Mouse (Mus musculus): Measurements from ENCODE around the gene Tnni1.

The Tnni1 gene

GRCm38 (mm10) chr1:135766592-135767306, 12.5 kb upstream of the Tnni1 start:
- DNase-seq (ENCODE audit: low read depth, low spot score): no peak

GRCm38 (mm10) chr1:135767324-135767890, 11.8 kb upstream of the Tnni1 start:
- DNase-seq (ENCODE audit: low read depth, low spot score): no peak

- DNase-seq (ENCODE audit: low read depth, low spot score): no peak
Observed at GRCm38 (mm10) chr1:135768400-135768799, 10.8 kb upstream of the Tnni1 start.

GRCm38 (mm10) chr1:135770237-135770636, 9.0 kb upstream of the Tnni1 start:
- no peak for DNase-seq (ENCODE audit: low read depth, low spot score)

GRCm38 (mm10) chr1:135770896-135771572, 8.2 kb upstream of the Tnni1 start:
- DNase-seq (ENCODE audit: low read depth, low spot score): no peak

GRCm38 (mm10) chr1:135771573-135771970, 7.7 kb upstream of the Tnni1 start:
- DNase-seq (ENCODE audit: low read depth, low spot score): no peak

- no peak for DNase-seq (ENCODE audit: low read depth, low spot score)
Observed at GRCm38 (mm10) chr1:135776596-135776995, 2.6 kb upstream of the Tnni1 start.

- DNase-seq (ENCODE audit: low read depth, low spot score): no peak
Observed at GRCm38 (mm10) chr1:135777046-135777445, 2.2 kb upstream of the Tnni1 start.

GRCm38 (mm10) chr1:135780649-135781048, 1.4 kb downstream of the Tnni1 start:
- DNase-seq (ENCODE audit: low read depth, low spot score): no peak

GRCm38 (mm10) chr1:135781220-135781619, 2.0 kb downstream of the Tnni1 start:
- no peak for DNase-seq (ENCODE audit: low read depth, low spot score)

GRCm38 (mm10) chr1:135782816-135783215, 3.6 kb downstream of the Tnni1 start:
- no peak for DNase-seq (ENCODE audit: low read depth, low spot score)

- peak; percentile 69 for DNase-seq (ENCODE audit: low read depth, low spot score)
Observed at GRCm38 (mm10) chr1:135787799-135788198, 8.6 kb downstream of the Tnni1 start.

GRCm38 (mm10) chr1:135788708-135789107, 9.5 kb downstream of the Tnni1 start:
- DNase-seq (ENCODE audit: low read depth, low spot score): no peak

GRCm38 (mm10) chr1:135789815-135790214, 10.6 kb downstream of the Tnni1 start:
- peak; percentile 68 for DNase-seq (ENCODE audit: low read depth, low spot score)

GRCm38 (mm10) chr1:135792143-135792939, 13.1 kb downstream of the Tnni1 start:
- DNase-seq (ENCODE audit: low read depth, low spot score): no peak

GRCm38 (mm10) chr1:135793370-135794215, 14.4 kb downstream of the Tnni1 start:
- DNase-seq (ENCODE audit: low read depth, low spot score): peak; percentile 66

GRCm38 (mm10) chr1:135794216-135795134, 15.2 kb downstream of the Tnni1 start:
- no peak for DNase-seq (ENCODE audit: low read depth, low spot score)

GRCm38 (mm10) chr1:135798492-135798891, 19.3 kb downstream of the Tnni1 start:
- no peak for DNase-seq (ENCODE audit: low read depth, low spot score)

- no peak for DNase-seq (ENCODE audit: low read depth, low spot score)
Observed at GRCm38 (mm10) chr1:135799109-135799627, 19.9 kb downstream of the Tnni1 start.

All from retina, adult 2 months (tissue).